Mouse (Mus musculus) common myeloid progenitor, adult 5-6 weeks (primary cell): ENCODE data around the gene Flcn. TPM values are rescaled to one million over a fixed set of nuclear protein-coding genes. Genes with fewer than 3 reads are reported as not detected.

Experiments used
- ATAC-seq: replicated peaks from 2 replicates; pipeline ENCODE4 v1.8.0; 2016; ENCODE audit warnings: low read depth, mild to moderate bottlenecking, moderate TSS enrichment, inconsistent platforms; ENCODE audit not compliant: poor library complexity, severe bottlenecking
- total RNA-seq: library from RNA; stranded (forward); fragments of 200-1000, 187-1606 nt; gene quantifications from 2 replicates; pipeline ENCODE4 v1.2.3, GENCODE M21; 2017

The Flcn gene
- total RNA-seq, 1 experiment from 2014 or later, result 18.0 TPM

- peak; percentile 39 for ATAC-seq
Observed at GRCm38 (mm10) chr11:59774522-59774921, 35.3 kb downstream of the Flcn start.

GRCm38 (mm10) chr11:59772902-59773301 is 36.9 kb downstream of the Flcn start:
- no peak for ATAC-seq

- no peak for ATAC-seq
Observed at GRCm38 (mm10) chr11:59772291-59772690, 37.5 kb downstream of the Flcn start.

GRCm38 (mm10) chr11:59770753-59771152 is 39.1 kb downstream of the Flcn start:
- peak; percentile 62 for ATAC-seq

GRCm38 (mm10) chr11:59769738-59770137 is 40.1 kb downstream of the Flcn start:
- no peak for ATAC-seq

- ATAC-seq, result no peak
Observed at GRCm38 (mm10) chr11:59769307-59769706, 40.5 kb downstream of the Flcn start.

- ATAC-seq, result no peak
Observed at GRCm38 (mm10) chr11:59760796-59761195, 49.0 kb downstream of the Flcn start.

- peak; percentile 48 for ATAC-seq
Observed at GRCm38 (mm10) chr11:59759626-59760025, 50.2 kb downstream of the Flcn start.

- ATAC-seq, result peak; percentile 37; the same call in 1 of the 2 replicates
Observed at GRCm38 (mm10) chr11:59759178-59759577, 50.6 kb downstream of the Flcn start.

GRCm38 (mm10) chr11:59758191-59758985 is 51.4 kb downstream of the Flcn start:
- ATAC-seq, result no peak

- no peak for ATAC-seq
Observed at GRCm38 (mm10) chr11:59756351-59756750, 53.5 kb downstream of the Flcn start.

GRCm38 (mm10) chr11:59754504-59754903 is 55.3 kb downstream of the Flcn start:
- no peak for ATAC-seq

GRCm38 (mm10) chr11:59749050-59749449 is 60.8 kb downstream of the Flcn start:
- no peak for ATAC-seq

GRCm38 (mm10) chr11:59746614-59747013 is 63.2 kb downstream of the Flcn start:
- peak; percentile 70 for ATAC-seq

GRCm38 (mm10) chr11:59745851-59746250 is 64.0 kb downstream of the Flcn start:
- peak; percentile 43; the same call in 1 of the 2 replicates for ATAC-seq

- ATAC-seq, result no peak
Observed at GRCm38 (mm10) chr11:59744374-59744773, 65.4 kb downstream of the Flcn start.

- no peak for ATAC-seq
Observed at GRCm38 (mm10) chr11:59743712-59744111, 66.1 kb downstream of the Flcn start.

- no peak for ATAC-seq
Observed at GRCm38 (mm10) chr11:59743307-59743706, 66.5 kb downstream of the Flcn start.

GRCm38 (mm10) chr11:59741915-59742314 is 67.9 kb downstream of the Flcn start:
- no peak for ATAC-seq
